Mouse (Mus musculus) liver, embryonic 11.5 days (tissue): ENCODE data around the gene Urm1. TPM values are rescaled to one million over a fixed set of nuclear protein-coding genes. Genes with fewer than 3 reads are reported as not detected.

ENCODE experiments used
- ATAC-seq: fragments of 200-750 bp; cut with Nextera tagmentation; replicated peaks from 2 replicates; pipeline ENCODE4 v1.8.0; 2017; ENCODE audit warnings: moderate number of reproducible peaks, mild to moderate bottlenecking, moderate TSS enrichment, moderate library complexity; ENCODE audit not compliant: low FRiP score
- DNase-seq: peaks from one replicate; pipeline ENCODE4 v3.0.0-alpha.2; 2017; ENCODE audit warnings: low spot score
- H3K27ac ChIP-seq: fragments of 300-500 bp; sonication (generic); 2 replicates; pipeline ENCODE4 v1.5.1; 2014; ENCODE audit warnings: mild to moderate bottlenecking, low read depth, low read length, control low read depth
- H3K27me3 ChIP-seq: fragments of 300-500 bp; sonication (generic); replicated peaks from 2 replicates; pipeline ENCODE4 v1.6.1; 2014; ENCODE audit warnings: low read length, mixed read lengths; ENCODE audit not compliant: control insufficient read depth, insufficient read depth
- H3K36me3 ChIP-seq: fragments of 300-500 bp; sonication (generic); 2 replicates; pipeline ENCODE4 v1.6.1; 2014; ENCODE audit warnings: mild to moderate bottlenecking, low read length, moderate library complexity, mixed read lengths; ENCODE audit not compliant: control insufficient read depth, insufficient read depth
- H3K4me1 ChIP-seq: fragments of 300-500 bp; sonication (generic); replicated peaks from 2 replicates; pipeline ENCODE4 v1.6.1; 2014; ENCODE audit warnings: low read length, mixed read lengths; ENCODE audit not compliant: control insufficient read depth, insufficient read depth
- H3K4me2 ChIP-seq: fragments of 300-500 bp; sonication (generic); 2 replicates; pipeline ENCODE4 v1.6.1; 2014; ENCODE audit warnings: mild to moderate bottlenecking, control low read depth, moderate library complexity
- H3K4me3 ChIP-seq: fragments of 300-500 bp; sonication (generic); 2 replicates; pipeline ENCODE4 v1.5.1; 2014; ENCODE audit warnings: low read depth, low read length, control low read depth
- H3K9ac ChIP-seq: fragments of 300-500 bp; sonication (generic); 2 replicates; pipeline ENCODE4 v1.6.1; 2014; ENCODE audit warnings: low read depth, low read length, control low read depth
- H3K9me3 ChIP-seq: fragments of 300-500 bp; sonication (generic); 2 replicates; pipeline ENCODE4 v1.6.1; 2016; ENCODE audit warnings: low read length, inconsistent platforms, mixed read lengths; ENCODE audit not compliant: control insufficient read depth
- WGBS: fragments of 180-500 bp; shearing (Covaris S2); extraction: QIAGEN DNeasy Blood & Tissue Kit; methylation state at CpG from one replicate; pipeline ENCODE4 v1.1.7; 2014; 5-methylcytosine and 5-hydroxymethylcytosine counted together
- polyA plus RNA-seq: library from polyadenylated mRNA; unstranded; fragments of >200 nt; fragmentation: Nextera tagmentation; extraction: Ambion mirVana; gene quantifications from 2 replicates; pipeline ENCODE4 v1.2.1, GENCODE M21; 2014

The Urm1 gene
- polyA plus RNA-seq, 1 experiment from 2014 or later = 21.1 TPM

GRCm38 (mm10) chr2:29868949-29869645 is 49.2 kb downstream of the Urm1 start, which contains the start of gene Cercam:
Cercam (plus strand) TSS chr2:29869164.
- DNase-seq (peak; percentile 92), ATAC-seq (peak; percentile 87)
- peak within 1 kb of the TSS; percentile 97 for H3K4me2 ChIP-seq
- WGBS = under 1% methylated on average over 44 of the region's 44 CpGs
- H3K4me3 ChIP-seq = peak within 1 kb of the TSS; percentile 68
- H3K27me3 ChIP-seq = no peaks in the 10 kb centered on the region
- H3K36me3 ChIP-seq = peaks cover 11% of the 10 kb centered on the region
- H3K27ac ChIP-seq = peak within 1 kb of the TSS; percentile 97
- H3K9me3 ChIP-seq = no peaks in the 10 kb centered on the region
- peak within 1 kb of the TSS; percentile 85 for H3K9ac ChIP-seq
- H3K4me1 ChIP-seq = peaks cover 6% of the 10 kb centered on the region

DNA sequence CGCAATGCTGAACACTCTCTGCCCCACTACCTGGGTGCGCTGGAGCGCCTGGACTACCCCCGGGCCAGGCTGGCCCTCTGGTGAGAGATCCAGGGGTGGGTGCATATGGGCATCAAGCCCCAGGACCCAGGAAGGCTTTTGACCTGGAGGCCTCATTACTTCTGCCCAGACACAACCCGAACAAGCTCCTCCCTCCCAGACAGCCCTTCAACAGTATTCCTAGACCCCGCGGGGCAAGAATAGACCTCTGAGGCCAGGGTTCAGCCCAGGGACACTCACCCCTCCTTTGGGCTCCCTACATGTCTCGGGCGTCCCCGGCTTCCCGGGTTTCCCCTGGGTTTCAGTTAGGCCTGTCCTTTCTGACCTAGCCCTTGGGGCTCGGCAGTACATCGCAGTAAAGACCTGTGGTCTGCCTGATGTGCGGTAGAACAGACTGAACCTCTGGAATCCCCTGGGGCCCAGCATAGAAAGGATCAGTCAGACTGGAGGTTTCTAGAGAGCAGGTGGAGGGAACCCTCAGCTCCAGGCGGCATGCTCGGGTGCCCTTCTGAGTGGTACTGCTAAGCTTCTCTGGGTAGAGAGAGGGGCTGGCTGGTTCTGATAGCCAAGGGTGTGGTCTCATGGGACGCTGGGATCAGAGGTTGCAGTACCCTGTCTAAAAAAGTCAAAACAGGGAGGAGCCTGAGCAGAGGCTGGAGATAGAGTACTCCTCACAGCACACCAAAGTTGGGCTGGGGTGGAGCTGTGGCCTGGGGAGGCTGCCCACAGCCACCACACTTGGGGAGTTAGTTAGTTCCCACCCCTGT is 50.0 kb downstream of the Urm1 start:
- WGBS = 3% methylated on average over 17 of the region's 17 CpGs
- peak overlapping the region; percentile 97 for H3K27ac ChIP-seq
- H3K27me3 ChIP-seq = no peaks in the 10 kb centered on the region
- H3K36me3 ChIP-seq = peaks cover 11% of the 10 kb centered on the region
- H3K9me3 ChIP-seq = no peaks in the 10 kb centered on the region
- peak overlapping the region; percentile 85 for H3K9ac ChIP-seq
- DNase-seq = peak; percentile 73
- ATAC-seq = peak; percentile 94
- H3K4me1 ChIP-seq = peaks cover 6% of the 10 kb centered on the region
- peak overlapping the region; percentile 68 for H3K4me3 ChIP-seq
- peak overlapping the region; percentile 97 for H3K4me2 ChIP-seq

DNA sequence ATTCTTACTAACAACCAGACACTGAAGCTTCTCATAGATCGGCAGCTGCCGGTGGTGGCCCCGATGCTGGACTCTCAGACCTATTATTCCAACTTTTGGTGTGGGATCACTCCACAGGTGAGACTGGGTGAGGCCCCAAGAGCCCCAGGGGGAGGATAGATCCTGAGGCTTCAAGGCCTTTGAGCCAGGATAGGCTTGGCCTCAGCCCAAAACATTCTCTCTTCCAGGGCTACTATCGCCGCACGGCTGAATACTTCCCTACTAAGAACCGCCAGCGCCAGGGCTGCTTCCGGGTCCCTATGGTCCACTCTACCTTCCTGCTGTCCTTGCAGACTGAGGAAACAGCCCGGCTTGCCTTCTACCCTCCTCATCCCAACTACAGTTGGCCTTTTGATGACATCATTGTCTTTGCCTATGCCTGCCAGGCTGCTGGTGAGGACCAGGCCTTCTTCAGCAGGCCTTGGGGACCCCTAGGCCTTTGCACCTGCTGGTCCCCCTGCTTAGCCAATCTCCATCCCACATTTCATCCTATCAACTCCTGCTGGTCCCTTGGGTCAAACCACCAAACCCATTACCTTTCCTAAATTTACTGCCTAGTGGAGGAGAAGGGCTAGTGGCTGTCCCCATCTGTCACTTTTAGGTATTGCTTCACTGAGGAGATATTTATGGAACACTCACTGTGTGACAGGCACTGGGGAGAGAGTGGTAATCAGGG is 52.9 kb downstream of the Urm1 start:
- DNase-seq (no peak), ATAC-seq (no peak)
- Histone ChIP-seq H3K9me3 (no peaks in the 10 kb centered on the region), H3K27me3 (no peaks in the 10 kb centered on the region), H3K27ac (no peak overlapping the region), H3K9ac (no peak overlapping the region; the same call in 1 of the 2 replicates), H3K4me2 (no peak overlapping the region), H3K36me3 (peaks cover 17% of the 10 kb centered on the region), H3K4me1 (peaks cover 6% of the 10 kb centered on the region), H3K4me3 (no peak overlapping the region)
- WGBS = 91% methylated on average over 10 of the region's 10 CpGs

DNA sequence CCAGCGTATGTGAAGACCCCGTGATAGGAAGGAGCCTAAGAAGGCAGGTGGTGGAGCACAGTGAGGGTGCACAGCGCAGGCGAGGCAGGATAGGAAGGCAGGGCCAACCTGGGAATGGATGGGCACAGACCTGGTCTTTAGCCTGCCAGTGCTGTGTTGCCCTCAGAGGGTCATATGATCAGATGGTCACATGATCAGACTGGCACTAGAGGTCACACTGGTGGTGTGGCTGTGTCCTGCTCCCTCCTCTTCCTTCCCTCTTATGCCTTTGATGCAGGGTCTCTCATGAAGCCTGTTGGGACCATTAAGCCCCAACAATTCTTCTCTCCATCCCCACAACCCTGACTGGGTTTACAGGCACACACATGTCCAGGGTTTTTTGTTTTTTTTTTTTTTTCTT is 53.9 kb downstream of the Urm1 start:
- peaks cover 6% of the 10 kb centered on the region for H3K4me1 ChIP-seq
- H3K4me2 ChIP-seq = no peak overlapping the region
- H3K36me3 ChIP-seq = peaks cover 22% of the 10 kb centered on the region
- H3K27ac ChIP-seq = no peak overlapping the region
- ATAC-seq = no peak
- WGBS = 81% methylated on average over 4 of the region's 4 CpGs
- H3K27me3 ChIP-seq = no peaks in the 10 kb centered on the region
- H3K9me3 ChIP-seq = no peaks in the 10 kb centered on the region
- H3K9ac ChIP-seq = no peak overlapping the region
- no peak for DNase-seq
- no peak overlapping the region for H3K4me3 ChIP-seq

DNA sequence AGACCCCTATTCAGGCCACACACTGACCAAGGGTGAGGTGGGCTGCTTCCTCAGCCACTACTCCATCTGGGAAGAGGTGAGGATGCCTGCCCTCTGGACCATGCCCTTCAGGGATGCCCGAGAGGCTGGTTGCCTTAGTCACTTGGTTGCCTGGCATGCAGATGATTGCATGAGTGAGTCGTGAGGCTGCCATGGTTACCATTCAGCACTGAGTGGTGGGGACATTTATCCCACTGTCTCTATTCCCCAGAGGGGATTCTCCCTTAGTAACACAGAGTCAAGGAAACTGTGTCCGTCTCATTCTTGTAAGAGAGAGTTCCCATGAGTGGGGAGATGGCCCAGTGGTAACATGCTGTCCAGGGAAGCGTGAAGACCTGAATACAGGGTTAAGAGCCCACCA is 58.2 kb downstream of the Urm1 start:
- H3K27ac ChIP-seq = no peak overlapping the region
- H3K9me3 ChIP-seq = no peaks in the 10 kb centered on the region
- no peaks in the 10 kb centered on the region; the same call in 1 of the 2 replicates for H3K4me1 ChIP-seq
- H3K9ac ChIP-seq = no peak overlapping the region
- no peak for DNase-seq
- H3K4me2 ChIP-seq = no peak overlapping the region
- 90% methylated on average over 4 of the region's 4 CpGs for WGBS
- peaks cover 30% of the 10 kb centered on the region for H3K36me3 ChIP-seq
- no peak for ATAC-seq
- no peak overlapping the region for H3K4me3 ChIP-seq
- no peaks in the 10 kb centered on the region for H3K27me3 ChIP-seq

DNA sequence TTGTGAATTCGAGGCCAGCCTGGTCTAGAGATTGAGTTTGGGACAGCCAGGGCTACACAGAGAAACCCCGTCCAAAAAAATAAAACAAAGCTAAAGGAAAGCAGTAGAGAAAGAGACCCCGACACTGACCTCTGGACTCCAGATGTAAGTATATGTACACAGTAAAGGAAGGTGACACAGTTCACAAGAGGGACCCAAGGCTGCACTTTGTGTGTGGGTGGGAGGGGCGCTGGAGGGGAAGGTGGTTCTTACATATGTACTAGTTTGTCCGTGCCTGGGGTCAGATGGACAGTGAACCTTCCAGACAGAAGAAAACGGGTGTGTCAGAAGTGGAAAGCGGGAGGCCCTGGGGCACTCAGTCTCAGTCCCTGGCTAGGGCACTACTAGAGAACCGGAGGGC is 59.3 kb downstream of the Urm1 start:
- ATAC-seq (no peak), DNase-seq (no peak)
- Histone ChIP-seq H3K4me2 (no peak overlapping the region), H3K9ac (no peak overlapping the region), H3K36me3 (peaks cover 24% of the 10 kb centered on the region), H3K27me3 (no peaks in the 10 kb centered on the region), H3K9me3 (no peaks in the 10 kb centered on the region), H3K27ac (no peak overlapping the region), H3K4me3 (no peak overlapping the region), H3K4me1 (no peaks in the 10 kb centered on the region; the same call in 1 of the 2 replicates)
- 70% methylated on average over 8 of the region's 8 CpGs for WGBS

GRCm38 (mm10) chr2:29879964-29880830 is 60.3 kb downstream of the Urm1 start:
- no peak overlapping the region for H3K4me3 ChIP-seq
- DNase-seq (no peak), ATAC-seq (no peak)
- H3K4me2 ChIP-seq = no peak overlapping the region
- H3K36me3 ChIP-seq = peaks cover 24% of the 10 kb centered on the region
- no peaks in the 10 kb centered on the region for H3K27me3 ChIP-seq
- no peaks in the 10 kb centered on the region; the same call in 1 of the 2 replicates for H3K4me1 ChIP-seq
- H3K9ac ChIP-seq = no peak overlapping the region
- H3K9me3 ChIP-seq = no peaks in the 10 kb centered on the region
- H3K27ac ChIP-seq = no peak overlapping the region
- 64% methylated on average over 17 of the region's 17 CpGs for WGBS
